Mouse (Mus musculus) heart, adult 9 months (tissue): Measurements from ENCODE around the gene 4930404N11Rik.

Source experiments
- DNase-seq, 2 experiments: peaks; one replicate each; pipeline ENCODE4 v3.0.0; 2022; ENCODE audit warnings: low spot score in 2 of 2

The 4930404N11Rik gene

DNA sequence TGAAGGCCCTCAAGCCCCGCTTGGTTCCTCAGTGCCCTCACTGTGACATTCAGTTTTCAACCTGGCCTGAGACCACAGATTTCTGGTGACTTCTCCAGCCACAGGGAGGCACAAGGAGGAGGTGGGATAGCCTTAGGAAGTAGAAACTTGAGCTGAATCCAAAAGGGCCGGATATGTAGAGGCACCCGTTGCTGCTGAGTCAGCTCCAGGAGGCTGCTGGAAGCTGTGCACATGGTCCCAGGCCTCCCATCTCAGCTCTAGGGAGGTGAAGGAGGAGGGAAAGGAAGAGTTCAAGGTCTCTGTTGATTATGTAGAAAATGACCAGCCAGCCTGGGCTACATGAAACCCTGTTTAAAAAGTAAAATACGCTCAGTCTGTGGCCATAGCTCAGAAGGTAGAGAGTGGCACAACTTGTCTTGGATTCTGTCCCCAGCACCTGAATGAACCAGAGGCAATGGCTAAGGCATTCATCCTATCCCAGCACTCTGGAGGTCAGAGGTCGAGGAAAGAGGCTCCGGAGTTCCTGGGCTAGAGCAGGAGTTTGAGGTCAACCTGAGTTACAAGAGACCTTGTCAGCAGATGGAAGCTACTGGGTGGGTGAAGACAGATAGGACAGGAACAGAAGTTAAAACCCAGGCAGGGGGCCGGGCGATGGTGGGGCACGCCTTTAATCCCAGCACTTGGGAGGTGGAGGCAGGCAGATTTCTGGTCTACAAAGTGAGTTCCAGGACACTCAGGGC lies 10.7 kb downstream of the 4930404N11Rik start:
- DNase-seq, result no peak

DNA sequence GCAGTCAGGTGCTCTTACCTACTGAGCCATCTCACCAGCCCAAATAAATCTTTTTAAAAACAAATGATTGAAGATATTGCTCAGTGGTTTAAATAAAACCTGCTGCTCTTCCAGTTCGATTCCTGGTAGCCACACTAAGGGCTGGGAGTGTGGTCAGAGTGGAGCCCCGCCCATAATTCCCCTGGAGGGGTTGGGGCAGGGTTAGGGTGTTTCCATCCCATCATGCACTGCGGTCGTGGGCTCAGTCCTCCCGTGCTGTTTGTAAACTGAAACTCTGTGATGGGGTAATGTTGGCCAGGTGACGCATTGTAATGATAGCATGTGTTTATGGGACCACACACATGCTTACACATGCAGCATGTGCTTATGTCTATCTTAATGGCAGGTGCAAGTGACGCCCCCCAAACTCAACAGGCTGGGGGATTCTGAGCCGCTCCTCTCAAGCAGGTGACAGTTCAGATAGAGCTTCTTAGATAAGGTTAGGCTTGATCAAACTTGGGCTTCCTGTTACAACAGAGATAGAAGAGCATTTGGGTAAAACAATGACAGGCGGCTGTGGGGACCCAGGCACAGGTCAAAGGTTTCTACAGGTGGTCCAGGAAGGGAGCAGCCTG lies 13.8 kb downstream of the 4930404N11Rik start:
- no peak for DNase-seq

DNA sequence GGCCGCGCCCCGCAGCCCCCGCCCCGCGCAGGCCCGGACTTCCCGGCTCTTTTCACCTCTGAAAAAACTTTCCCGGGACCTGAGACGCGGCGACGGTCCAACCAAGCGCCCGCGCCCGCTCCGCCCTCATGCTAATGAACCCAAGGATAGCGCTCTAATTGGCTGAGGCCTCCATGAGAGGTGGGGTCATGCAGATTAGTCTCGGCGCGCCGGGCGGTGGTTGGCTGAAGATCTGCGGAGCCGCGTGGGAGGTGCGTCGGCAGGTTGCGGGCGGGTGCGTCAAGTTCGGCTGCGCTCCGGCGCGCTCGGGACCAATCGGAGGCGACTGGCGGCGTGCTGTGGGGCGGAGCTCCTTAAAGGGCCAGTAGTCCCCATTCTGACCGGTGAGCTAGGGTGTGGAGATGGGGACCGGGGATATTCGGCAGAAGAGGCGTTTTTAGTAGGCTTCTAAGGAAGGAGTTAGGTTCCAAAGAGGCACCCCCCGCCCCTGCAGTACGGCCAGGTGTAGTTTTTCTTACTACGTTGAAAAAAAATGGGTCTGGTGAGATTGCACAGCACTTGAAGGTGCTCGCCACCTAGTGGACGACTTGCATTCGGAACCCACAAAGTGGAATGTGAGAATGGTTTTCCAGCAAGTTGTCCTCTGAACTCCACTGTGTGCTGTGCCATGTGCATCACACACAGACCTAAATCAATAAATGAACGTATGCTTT lies 15.1 kb downstream of the 4930404N11Rik start, which contains the start of gene Hmg20b:
TSS of gene Hmg20b (minus strand) at position 130 of the 713 bp plus-strand sequence.
- DNase-seq, result peak; percentile 99 to 100

GRCm38 (mm10) chr10:81349961-81350350 lies 15.7 kb downstream of the 4930404N11Rik start:
- DNase-seq, result no peak

DNA sequence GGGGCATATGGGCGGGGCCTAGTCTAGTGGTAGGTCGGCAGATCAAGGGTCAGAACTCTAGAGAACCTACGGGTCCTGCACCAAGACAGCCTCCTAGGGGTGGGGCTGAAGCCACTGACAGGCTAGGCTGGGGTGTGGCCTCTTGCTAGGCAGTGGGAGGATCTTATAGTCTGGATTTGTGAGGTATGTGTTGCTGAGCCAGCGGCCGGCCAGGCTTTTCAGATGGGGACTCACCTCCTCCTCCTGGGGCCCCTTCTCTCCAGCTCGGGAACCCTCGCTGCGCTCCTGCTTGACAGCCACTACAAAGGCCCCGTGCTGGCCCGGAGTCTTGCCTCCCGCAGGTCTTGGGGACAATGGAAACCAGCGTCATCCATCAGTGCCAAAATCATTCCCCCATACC lies 16.5 kb downstream of the 4930404N11Rik start:
- DNase-seq, result no peak

DNA sequence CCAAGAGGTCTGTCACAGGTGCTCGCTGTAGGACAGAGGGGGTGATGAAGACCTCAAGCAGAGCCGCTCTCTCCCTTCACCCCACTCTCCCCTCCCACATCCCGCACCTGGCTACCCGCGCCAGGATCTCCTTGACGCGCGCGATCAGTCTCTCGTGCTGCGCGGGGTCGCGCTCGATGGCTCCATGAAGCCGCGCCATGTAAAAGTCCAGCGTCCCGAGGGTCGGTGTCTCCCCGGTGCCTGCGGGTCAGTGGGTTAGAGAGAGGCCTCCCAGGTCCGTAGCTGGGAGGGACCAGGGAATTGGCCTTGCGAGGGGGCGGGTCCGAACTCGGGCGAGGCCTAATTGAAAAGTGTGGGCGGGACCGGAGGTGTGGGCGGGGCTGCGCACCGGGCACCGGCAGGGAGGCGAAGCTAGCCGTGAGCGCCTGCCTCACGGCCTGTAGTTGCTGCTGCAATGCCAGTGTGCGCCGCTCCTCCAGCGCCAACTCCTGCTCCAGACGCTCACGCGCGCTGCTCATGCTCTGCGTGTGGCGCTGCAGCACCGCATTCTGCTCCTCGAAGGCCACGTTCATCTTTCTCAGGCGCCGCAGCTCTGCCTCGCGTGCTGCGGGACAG lies 19.1 kb downstream of the 4930404N11Rik start:
- no peak for DNase-seq

GRCm38 (mm10) chr10:81345162-81345534 lies 20.5 kb downstream of the 4930404N11Rik start:
- no peak for DNase-seq

- no peak for DNase-seq
These were observed 21.0 kb downstream of the 4930404N11Rik start for GRCm38 (mm10) chr10:81344421-81345161.

- DNase-seq, result no peak
These were observed 22.7 kb downstream of the 4930404N11Rik start, which contains the start of gene Gipc3 for GRCm38 (mm10) chr10:81342686-81343505. Gipc3 (minus strand) TSS chr10:81343266.

GRCm38 (mm10) chr10:81341333-81341949 lies 24.2 kb downstream of the 4930404N11Rik start:
- DNase-seq, result peak in 1 of 2 experiments; percentile 72

DNA sequence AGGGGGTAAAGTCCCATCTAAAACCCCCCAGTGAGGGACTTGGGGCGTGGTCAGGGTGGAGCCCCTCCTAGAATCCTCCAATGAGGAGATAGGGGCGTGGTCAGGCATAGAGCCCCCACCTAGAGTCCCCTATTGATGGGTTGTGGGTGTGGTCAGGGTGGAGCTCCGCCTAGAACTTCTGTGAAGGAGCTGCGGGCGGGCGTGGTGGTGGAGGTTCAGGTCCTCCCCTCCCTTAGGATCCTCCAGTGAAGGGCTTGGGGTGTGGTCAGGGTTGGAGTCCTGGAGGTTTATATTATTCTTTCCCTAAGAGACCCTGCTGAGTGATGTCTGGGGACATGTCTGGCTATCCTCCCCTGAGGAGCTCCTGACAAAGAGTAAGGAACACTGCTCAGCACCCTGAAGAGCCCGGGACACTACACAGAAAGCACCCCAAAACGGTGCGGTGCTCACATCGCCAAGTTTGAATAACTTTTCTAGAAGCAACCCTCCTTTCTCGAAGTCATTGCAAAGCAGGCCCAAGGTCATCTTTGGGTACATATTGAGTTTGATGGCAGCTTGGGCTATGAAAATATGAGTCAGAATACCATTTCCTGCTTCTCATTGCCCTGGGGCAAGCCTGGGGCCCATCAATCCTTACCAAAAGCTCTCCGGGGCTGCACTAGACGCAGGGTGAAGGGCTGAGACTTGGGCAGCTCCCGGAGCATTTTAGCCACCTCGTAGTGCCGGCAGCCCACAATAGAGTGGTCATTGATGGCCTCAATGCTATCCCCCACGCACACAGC lies 24.9 kb downstream of the 4930404N11Rik start:
- no peak for DNase-seq

GRCm38 (mm10) chr10:81336558-81336957 lies 29.1 kb downstream of the 4930404N11Rik start:
- DNase-seq, result no peak

- no peak for DNase-seq
These were observed 29.9 kb downstream of the 4930404N11Rik start for GRCm38 (mm10) chr10:81335393-81336340.

- no peak for DNase-seq
These were observed 31.3 kb downstream of the 4930404N11Rik start for GRCm38 (mm10) chr10:81334324-81334723.

GRCm38 (mm10) chr10:81332277-81332676 lies 33.3 kb downstream of the 4930404N11Rik start:
- no peak for DNase-seq

DNA sequence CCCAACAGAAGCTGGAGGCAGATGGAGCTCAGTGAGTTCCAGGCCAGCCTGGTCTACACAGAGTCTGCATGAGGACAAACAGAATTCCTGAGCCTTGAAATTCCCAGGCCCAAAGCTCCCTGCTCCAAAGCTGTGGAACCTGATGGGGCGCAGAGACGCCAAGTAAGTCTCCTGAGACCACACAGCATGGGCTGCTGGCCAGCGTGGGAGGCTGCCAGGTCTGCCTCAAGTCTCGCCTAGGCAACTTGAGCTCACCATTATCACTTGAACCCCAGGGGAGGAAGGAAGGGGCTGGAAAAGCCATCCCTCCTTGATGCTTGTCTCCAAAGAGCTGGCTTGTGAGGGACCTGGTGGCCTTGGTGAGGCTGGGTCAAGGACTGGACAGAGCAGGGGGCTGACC lies 35.6 kb downstream of the 4930404N11Rik start:
- peak; percentile 71 to 81 for DNase-seq

DNA sequence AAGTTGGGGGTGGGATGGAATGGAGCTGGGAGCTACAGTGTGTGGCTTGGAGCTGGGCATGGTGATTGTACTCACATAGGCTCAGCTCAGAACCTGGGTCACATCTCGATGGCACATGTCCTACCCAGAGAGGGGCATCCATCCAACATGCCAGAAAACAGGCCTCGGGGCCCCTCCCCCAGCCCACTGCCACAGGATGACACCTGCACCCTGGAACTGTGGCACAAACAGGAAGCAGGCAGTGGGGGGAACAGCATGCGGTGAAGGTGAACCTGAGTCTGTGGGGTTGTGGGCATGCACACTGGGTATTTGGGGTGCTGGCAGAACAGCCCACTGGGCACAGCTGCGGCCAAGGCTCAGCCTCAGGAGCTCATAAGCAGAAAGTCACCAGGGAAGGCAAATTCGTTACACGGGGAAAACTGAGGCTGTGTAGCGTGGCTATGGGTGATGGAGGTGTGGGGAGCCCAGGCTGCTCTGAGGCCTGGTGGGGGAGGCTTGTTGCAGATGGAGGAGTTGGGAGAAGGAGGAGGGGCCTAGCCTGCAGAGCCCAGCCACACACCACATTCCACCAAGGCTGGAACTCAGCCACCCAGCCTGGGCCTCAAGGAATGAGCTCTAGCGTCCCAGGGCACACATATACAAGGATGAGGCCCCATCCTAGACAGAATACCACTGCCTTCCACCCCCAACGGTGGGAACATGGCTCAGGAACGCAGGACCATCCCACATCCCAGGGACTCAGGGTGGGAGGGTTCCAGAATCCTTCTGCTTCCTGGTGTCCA lies 36.2 kb downstream of the 4930404N11Rik start:
- peak in 1 of 2 experiments; percentile 34 for DNase-seq
